Mouse (Mus musculus): Measurements from ENCODE around the gene Daglb. TPM values are rescaled to one million over a fixed set of nuclear protein-coding genes. Genes with fewer than 3 reads are reported as not detected.

Gene Daglb
- polyA plus RNA-seq, 1 experiment from 2014 or later: 14.6 TPM

GRCm38 (mm10) chr5:143555233-143555632 is 90.8 kb downstream of the Daglb start:
- Histone ChIP-seq H3K4me1 (peaks cover 18% of the 10 kb centered on the region), H3K36me3 (peaks cover 13% of the 10 kb centered on the region; the same call in 1 of the 2 replicates), H3K4me2 (replicated peaks) (no peak overlapping the region), H3K27ac (no peak overlapping the region), H3K27me3 (no peaks in the 10 kb centered on the region), H3K9ac (no peak overlapping the region), H3K4me3 (no peak overlapping the region), H3K9me3 (replicated peaks) (no peaks in the 10 kb centered on the region)
- no peak for ATAC-seq (ENCODE audit: low FRiP score)
- 76% methylated on average over 6 of the region's 6 CpGs for WGBS

Other genes starting within 250 kb of the Daglb start
- gene Spdye4a, start 237.7 kb upstream of the Daglb start, polyA plus RNA-seq (2016; fragmentation: Nextera tagmentation; extraction: Ambion mirVana): not detected in 2 replicates
- gene Zfp12, start 229.4 kb upstream of the Daglb start, polyA plus RNA-seq (2016; fragmentation: Nextera tagmentation; extraction: Ambion mirVana): 25.7 and 28.3 TPM in 2 replicates
- 16.9 and 18.6 TPM in 2 replicates for gene Zfp316, start 194.6 kb upstream of the Daglb start, polyA plus RNA-seq (2016; fragmentation: Nextera tagmentation; extraction: Ambion mirVana)
- not detected in 2 replicates for gene Zfp853, start 171.0 kb upstream of the Daglb start, polyA plus RNA-seq (2016; fragmentation: Nextera tagmentation; extraction: Ambion mirVana)
- gene E130309D02Rik, start 149.2 kb upstream of the Daglb start, polyA plus RNA-seq (2016; fragmentation: Nextera tagmentation; extraction: Ambion mirVana): 48.0 and 55.2 TPM in 2 replicates
- gene Zdhhc4, start 135.3 kb upstream of the Daglb start, polyA plus RNA-seq (2016; fragmentation: Nextera tagmentation; extraction: Ambion mirVana): 75.3 and 79.6 TPM in 2 replicates
- 0.08 and 0.95 TPM in 2 replicates for gene Grid2ip, start 107.2 kb upstream of the Daglb start, polyA plus RNA-seq (2016; fragmentation: Nextera tagmentation; extraction: Ambion mirVana)
- 210 and 236 TPM in 2 replicates for gene Kdelr2, start 60.7 kb upstream of the Daglb start, polyA plus RNA-seq (2016; fragmentation: Nextera tagmentation; extraction: Ambion mirVana)
- gene Rac1, start 63.5 kb downstream of the Daglb start, polyA plus RNA-seq (2016; fragmentation: Nextera tagmentation; extraction: Ambion mirVana): 411 and 449 TPM in 2 replicates
- gene Cyth3, start 157.9 kb downstream of the Daglb start, polyA plus RNA-seq (2016; fragmentation: Nextera tagmentation; extraction: Ambion mirVana): 39.8 and 46.1 TPM in 2 replicates